Mouse (Mus musculus) neural tube, embryonic 10.5 days (tissue): Measurements from ENCODE around the gene Map2k5.

ENCODE experiments used
- DNase-seq: peaks from one replicate; pipeline ENCODE4 v3.0.0-alpha.2; 2017; ENCODE audit warnings: low spot score; ENCODE audit errors: extremely low spot score

Gene Map2k5

DNA sequence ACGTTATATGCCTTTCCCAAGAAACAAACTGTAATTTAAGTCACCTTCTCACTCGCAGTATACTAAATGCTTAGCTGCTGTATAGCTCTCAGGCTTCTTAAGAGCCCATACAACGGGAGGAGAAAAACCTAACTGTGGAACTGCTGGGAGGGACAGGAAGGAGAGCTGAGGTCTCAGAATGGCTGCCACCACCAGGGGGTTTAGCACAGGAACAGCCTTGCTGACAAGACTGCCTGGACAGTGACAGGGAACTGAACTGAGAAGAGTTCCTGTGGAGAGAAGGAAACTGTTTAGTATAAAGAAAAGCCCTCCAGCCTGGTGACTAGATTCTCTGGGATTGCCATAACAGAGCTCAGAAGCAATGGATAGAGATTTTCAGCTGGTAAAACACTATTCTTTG lies 35.9 kb downstream of the Map2k5 start:
- DNase-seq, result no peak

GRCm38 (mm10) chr9:63339256-63339655 lies 38.4 kb downstream of the Map2k5 start:
- DNase-seq, result no peak

GRCm38 (mm10) chr9:63338716-63339115 lies 39.0 kb downstream of the Map2k5 start:
- DNase-seq, result no peak

- no peak for DNase-seq
These were observed 41.9 kb downstream of the Map2k5 start for GRCm38 (mm10) chr9:63335816-63336215.

GRCm38 (mm10) chr9:63333074-63333473 lies 44.6 kb downstream of the Map2k5 start:
- DNase-seq, result no peak

GRCm38 (mm10) chr9:63331246-63331645 lies 46.5 kb downstream of the Map2k5 start:
- no peak for DNase-seq

- DNase-seq, result no peak
These were observed 48.6 kb downstream of the Map2k5 start for GRCm38 (mm10) chr9:63328958-63329685.

GRCm38 (mm10) chr9:63315231-63315630 lies 62.5 kb downstream of the Map2k5 start:
- no peak for DNase-seq

DNA sequence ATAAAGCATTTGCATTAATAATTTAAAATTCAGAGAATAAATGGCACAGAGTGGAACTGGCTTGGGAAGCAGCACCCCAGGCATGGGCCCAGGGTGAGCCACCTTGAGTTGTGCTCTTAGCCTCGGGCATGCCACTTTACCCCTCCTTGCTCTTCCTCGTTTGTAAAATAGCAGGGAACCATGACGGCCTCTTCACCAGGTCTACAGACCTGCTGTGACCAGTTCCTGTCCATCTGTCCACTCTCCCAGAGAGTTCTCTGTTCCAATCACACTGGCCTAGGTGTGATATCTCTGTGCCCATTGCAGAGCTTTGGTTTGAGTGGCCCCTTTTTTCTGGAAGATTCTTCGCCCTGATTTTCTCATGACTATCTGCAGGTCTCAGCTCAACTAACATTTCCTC lies 63.6 kb downstream of the Map2k5 start:
- no peak for DNase-seq

GRCm38 (mm10) chr9:63309956-63310355 lies 67.7 kb downstream of the Map2k5 start:
- no peak for DNase-seq

DNA sequence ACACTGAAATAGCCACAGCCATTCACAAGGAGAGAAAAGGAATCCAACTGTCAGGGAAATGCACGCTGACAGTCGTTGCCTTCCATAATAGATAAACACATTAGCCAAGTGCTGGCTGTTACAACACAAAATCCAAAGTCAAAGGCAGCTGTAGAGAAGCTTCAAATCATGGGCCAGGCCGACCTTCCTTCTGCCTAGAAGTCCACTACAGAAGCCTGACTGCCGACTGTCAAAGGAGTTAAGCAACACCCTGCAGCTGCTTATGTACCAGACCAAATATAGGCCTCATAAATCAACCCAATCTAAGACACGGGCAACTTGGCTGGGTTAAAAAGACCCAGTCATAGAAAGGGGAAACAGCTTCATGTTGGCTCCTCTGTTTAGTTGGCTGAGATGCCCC lies 68.7 kb downstream of the Map2k5 start:
- DNase-seq, result no peak

GRCm38 (mm10) chr9:63308441-63308840 lies 69.3 kb downstream of the Map2k5 start:
- DNase-seq, result no peak

- DNase-seq, result no peak
These were observed 75.2 kb downstream of the Map2k5 start for GRCm38 (mm10) chr9:63302511-63302910.

GRCm38 (mm10) chr9:63298656-63299055 lies 79.0 kb downstream of the Map2k5 start:
- no peak for DNase-seq

- no peak for DNase-seq
These were observed 82.1 kb downstream of the Map2k5 start for GRCm38 (mm10) chr9:63295551-63295958.

- DNase-seq, result no peak
These were observed 82.9 kb downstream of the Map2k5 start for GRCm38 (mm10) chr9:63294846-63295245.

- peak; percentile 36 for DNase-seq
These were observed 83.8 kb downstream of the Map2k5 start for GRCm38 (mm10) chr9:63293781-63294480.

DNA sequence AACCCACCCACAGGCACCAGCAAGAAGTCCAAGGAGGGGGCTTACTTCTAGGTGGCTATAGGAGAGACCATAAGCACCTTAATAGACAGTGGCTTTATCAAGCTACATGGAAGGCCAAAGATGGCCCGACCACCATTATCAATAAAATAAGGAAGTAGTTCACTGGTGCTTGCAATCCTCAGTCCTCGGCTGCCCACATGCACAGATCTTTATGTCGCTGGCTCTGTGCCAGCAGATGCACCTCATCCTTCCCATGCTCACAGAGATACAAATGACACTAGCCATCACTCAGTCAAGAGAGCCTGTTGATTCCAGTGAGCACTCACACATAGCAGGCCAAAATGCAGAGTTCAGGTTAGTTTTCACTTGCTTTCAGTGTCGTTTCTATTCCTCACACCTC lies 89.0 kb downstream of the Map2k5 start:
- no peak for DNase-seq

- no peak for DNase-seq
These were observed 93.3 kb downstream of the Map2k5 start for GRCm38 (mm10) chr9:63284392-63284791.

DNA sequence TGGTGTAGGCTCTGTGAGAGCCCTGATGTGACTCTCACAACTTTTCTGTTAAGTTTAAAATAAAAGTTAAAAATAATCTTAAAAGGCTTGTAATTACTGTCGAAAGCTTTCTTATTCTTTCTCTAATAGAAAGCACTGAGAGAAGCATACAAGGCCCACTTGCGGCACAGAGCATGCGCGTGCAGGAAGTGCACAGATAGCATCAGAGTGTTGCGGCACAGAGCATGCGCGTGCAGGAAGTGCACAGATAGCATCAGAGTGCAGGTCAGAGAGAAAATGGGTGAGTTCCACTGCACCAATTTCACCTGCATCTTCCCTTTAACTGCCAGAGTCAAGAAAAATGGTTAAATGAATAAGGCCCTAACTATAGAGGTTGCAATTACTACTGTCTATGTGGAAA lies 95.7 kb downstream of the Map2k5 start:
- DNase-seq, result no peak

- no peak for DNase-seq
These were observed 96.6 kb downstream of the Map2k5 start for GRCm38 (mm10) chr9:63281086-63281485.

DNA sequence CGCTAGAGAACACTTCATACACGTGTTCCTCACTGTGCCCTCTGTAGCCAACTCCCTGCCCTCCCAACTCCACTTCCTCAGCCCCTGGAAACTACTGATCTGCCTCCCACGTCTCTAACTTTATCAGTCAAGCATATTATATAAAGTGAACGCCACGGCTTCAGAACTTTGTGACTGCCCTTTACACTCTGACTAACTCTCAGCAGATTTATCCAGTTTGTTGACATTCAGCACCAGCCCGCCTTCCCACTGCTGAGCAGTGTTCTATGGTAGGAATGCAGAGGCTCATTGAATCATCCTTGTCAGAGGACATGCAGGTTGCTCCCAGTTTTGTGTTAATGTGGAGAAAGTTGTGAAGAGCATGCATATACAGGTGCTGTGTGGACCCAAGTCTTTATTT lies 103.9 kb downstream of the Map2k5 start:
- no peak for DNase-seq

- no peak for DNase-seq
These were observed 107.9 kb downstream of the Map2k5 start for GRCm38 (mm10) chr9:63269839-63270238.
